Mouse (Mus musculus): ENCODE results near the gene Gm39115. TPM values are rescaled to one million over a fixed set of nuclear protein-coding genes. Genes with fewer than 3 reads are reported as not detected.
"Not testable (repeated sequence)": the region's sequence is repeated elsewhere in the genome, so short reads cannot be mapped to it uniquely, and the experiment has no call there.

Gm39115 gene
- not detected in 2 replicates for polyA plus RNA-seq (2011; ENCODE audit: insufficient read depth, insufficient read length, low replicate concordance, missing spikeins)

GRCm38 (mm10) chr7:142135934-142136333, at the start of gene Gm39115:
Gene Gm39115 (minus strand): TSS chr7:142136034.
- WGBS, result 4% methylated on average over 2 of the region's 2 CpGs

GRCm38 (mm10) chr7:142181021-142181420, 45.2 kb upstream of the Gm39115 start:
- Histone ChIP-seq H3K4me1 (ENCODE audit: control insufficient read depth, insufficient read depth, low read length) (no peaks in the 10 kb centered on the region), H3K4me3 (replicated peaks; ENCODE audit: control insufficient read depth, low read depth, low read length) (no peak overlapping the region), H3K27ac (ENCODE audit: control insufficient read depth, insufficient read depth, low read depth, low read length, poor library complexity) (no peak overlapping the region)
- WGBS, result 48% methylated on average over 1 of the region's 1 CpGs
- TF ChIP-seq CTCF (IDR thresholded peaks at IDR 0.05; ENCODE audit: control insufficient read depth, insufficient read depth, low read length), result no peak
- TF ChIP-seq POLR2A (IDR thresholded peaks at IDR 0.05; ENCODE audit: borderline replicate concordance, control insufficient read depth, low read depth, low read length), result no peak

More at GRCm38 (mm10) chr7:142135934-142136333, at the start of gene Gm39115:
- not testable (repeated sequence) for H3K27ac ChIP-seq (ENCODE audit: control insufficient read depth, insufficient read depth, low read depth, low read length, poor library complexity); H3K4me3 ChIP-seq (replicated peaks; ENCODE audit: control insufficient read depth, low read depth, low read length); H3K4me1 ChIP-seq (ENCODE audit: control insufficient read depth, insufficient read depth, low read length)

- TF ChIP-seq CTCF (IDR thresholded peaks at IDR 0.05; ENCODE audit: control insufficient read depth, insufficient read depth, low read length) (no peak), POLR2A (IDR thresholded peaks at IDR 0.05; ENCODE audit: borderline replicate concordance, control insufficient read depth, low read depth, low read length) (no peak)
- WGBS, result 83% methylated on average over 1 of the region's 1 CpGs
- H3K4me3 ChIP-seq (replicated peaks; ENCODE audit: control insufficient read depth, low read depth, low read length), result no peak overlapping the region
Observed at GRCm38 (mm10) chr7:142178685-142179084, 42.9 kb upstream of the Gm39115 start.

GRCm38 (mm10) chr7:142175905-142176304, 40.1 kb upstream of the Gm39115 start, which contains the start of gene Krtap5-2:
Gene Krtap5-2 (minus strand): TSS chr7:142176005.
- not testable (repeated sequence) for H3K4me3 ChIP-seq (replicated peaks; ENCODE audit: control insufficient read depth, low read depth, low read length); H3K27ac ChIP-seq (ENCODE audit: control insufficient read depth, insufficient read depth, low read depth, low read length, poor library complexity); H3K4me1 ChIP-seq (ENCODE audit: control insufficient read depth, insufficient read depth, low read length)

More at GRCm38 (mm10) chr7:142178685-142179084, 42.9 kb upstream of the Gm39115 start:
- no peaks in the 10 kb centered on the region for H3K4me1 ChIP-seq (ENCODE audit: control insufficient read depth, insufficient read depth, low read length)
- H3K27ac ChIP-seq (ENCODE audit: control insufficient read depth, insufficient read depth, low read depth, low read length, poor library complexity), result no peak overlapping the region

GRCm38 (mm10) chr7:142169836-142170235, 34.0 kb upstream of the Gm39115 start:
- 43% methylated on average over 3 of the region's 3 CpGs for WGBS
- H3K4me3 ChIP-seq (replicated peaks; ENCODE audit: control insufficient read depth, low read depth, low read length), result no peak overlapping the region
- TF ChIP-seq POLR2A (IDR thresholded peaks at IDR 0.05; ENCODE audit: borderline replicate concordance, control insufficient read depth, low read depth, low read length) (no peak), CTCF (IDR thresholded peaks at IDR 0.05; ENCODE audit: control insufficient read depth, insufficient read depth, low read length) (no peak)
- no peaks in the 10 kb centered on the region for H3K4me1 ChIP-seq (ENCODE audit: control insufficient read depth, insufficient read depth, low read length)
- H3K27ac ChIP-seq (ENCODE audit: control insufficient read depth, insufficient read depth, low read depth, low read length, poor library complexity), result no peak overlapping the region

GRCm38 (mm10) chr7:142165639-142166038, 29.8 kb upstream of the Gm39115 start, which contains the start of gene Gm4553:
Gene Gm4553 (minus strand): TSS chr7:142165739.
- H3K4me1 ChIP-seq (ENCODE audit: control insufficient read depth, insufficient read depth, low read length); H3K4me3 ChIP-seq (replicated peaks; ENCODE audit: control insufficient read depth, low read depth, low read length); H3K27ac ChIP-seq (ENCODE audit: control insufficient read depth, insufficient read depth, low read depth, low read length, poor library complexity): not testable (repeated sequence)

GRCm38 (mm10) chr7:142159366-142159765, 23.5 kb upstream of the Gm39115 start:
- WGBS, result 88% methylated on average over 3 of the region's 3 CpGs
- no peak overlapping the region for H3K4me3 ChIP-seq (replicated peaks; ENCODE audit: control insufficient read depth, low read depth, low read length)
- no peak overlapping the region for H3K27ac ChIP-seq (ENCODE audit: control insufficient read depth, insufficient read depth, low read depth, low read length, poor library complexity)
- TF ChIP-seq CTCF (IDR thresholded peaks at IDR 0.05; ENCODE audit: control insufficient read depth, insufficient read depth, low read length), result no peak
- TF ChIP-seq POLR2A (IDR thresholded peaks at IDR 0.05; ENCODE audit: borderline replicate concordance, control insufficient read depth, low read depth, low read length), result no peak
- H3K4me1 ChIP-seq (ENCODE audit: control insufficient read depth, insufficient read depth, low read length), result no peaks in the 10 kb centered on the region

GRCm38 (mm10) chr7:142157013-142157412, 21.2 kb upstream of the Gm39115 start, which contains the start of gene Gm29735:
Gene Gm29735 (minus strand): TSS chr7:142157113.
- not testable (repeated sequence) for H3K27ac ChIP-seq (ENCODE audit: control insufficient read depth, insufficient read depth, low read depth, low read length, poor library complexity); H3K4me1 ChIP-seq (ENCODE audit: control insufficient read depth, insufficient read depth, low read length); H3K4me3 ChIP-seq (replicated peaks; ENCODE audit: control insufficient read depth, low read depth, low read length)
- WGBS, result 19% methylated on average over 2 of the region's 2 CpGs

GRCm38 (mm10) chr7:142155308-142155707, 19.5 kb upstream of the Gm39115 start:
- Histone ChIP-seq H3K27ac (ENCODE audit: control insufficient read depth, insufficient read depth, low read depth, low read length, poor library complexity) (no peak overlapping the region), H3K4me3 (replicated peaks; ENCODE audit: control insufficient read depth, low read depth, low read length) (no peak overlapping the region), H3K4me1 (ENCODE audit: control insufficient read depth, insufficient read depth, low read length) (no peaks in the 10 kb centered on the region)
- TF ChIP-seq CTCF (IDR thresholded peaks at IDR 0.05; ENCODE audit: control insufficient read depth, insufficient read depth, low read length) (no peak), POLR2A (IDR thresholded peaks at IDR 0.05; ENCODE audit: borderline replicate concordance, control insufficient read depth, low read depth, low read length) (no peak)
- 2% methylated on average over 1 of the region's 1 CpGs for WGBS
